Mouse (Mus musculus) right cerebral cortex, postnatal 25 days (tissue): ENCODE data around the gene Maff.

Experiments used
- DNase-seq: peaks from one replicate; pipeline ENCODE4 v3.0.0; 2022

The Maff gene

DNA sequence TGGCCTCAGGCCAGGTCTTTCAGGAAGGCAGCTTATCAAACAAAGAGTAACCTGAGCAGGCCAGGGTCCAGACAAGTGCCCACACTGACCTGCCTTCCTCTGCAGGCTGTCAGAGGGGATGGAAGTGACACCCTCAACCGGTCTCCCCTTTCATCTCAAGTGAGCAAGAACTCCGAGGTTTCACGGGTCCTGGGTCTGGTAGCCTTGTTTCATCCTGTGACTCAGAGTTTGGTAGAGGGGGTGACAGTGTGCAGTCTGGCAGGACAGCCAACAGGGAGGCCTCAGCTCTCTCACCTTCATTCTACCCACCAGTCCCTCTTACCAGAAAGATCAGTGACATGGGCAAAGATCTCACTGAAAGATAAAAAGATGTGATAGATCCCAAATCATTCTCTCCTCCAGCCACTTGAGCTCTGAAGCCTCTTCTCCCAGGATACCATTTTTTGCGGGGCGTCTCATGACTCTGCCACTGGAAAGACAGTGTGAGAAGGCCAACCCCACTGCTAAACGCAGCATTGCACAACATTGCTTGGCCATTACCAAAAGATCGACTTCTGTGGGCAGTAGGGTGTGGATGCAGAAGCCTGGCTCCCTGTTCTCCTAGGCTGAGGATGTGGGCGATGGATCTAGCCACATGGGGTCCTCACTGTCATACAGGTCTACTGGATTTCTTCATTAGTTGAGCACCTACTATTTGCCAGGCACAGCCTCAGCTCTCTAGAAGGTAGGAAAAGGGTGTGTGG, at the start of gene Maff:
Maff (plus strand) TSS at position 571 of the 743 bp plus-strand sequence.
- no peak for DNase-seq

DNA sequence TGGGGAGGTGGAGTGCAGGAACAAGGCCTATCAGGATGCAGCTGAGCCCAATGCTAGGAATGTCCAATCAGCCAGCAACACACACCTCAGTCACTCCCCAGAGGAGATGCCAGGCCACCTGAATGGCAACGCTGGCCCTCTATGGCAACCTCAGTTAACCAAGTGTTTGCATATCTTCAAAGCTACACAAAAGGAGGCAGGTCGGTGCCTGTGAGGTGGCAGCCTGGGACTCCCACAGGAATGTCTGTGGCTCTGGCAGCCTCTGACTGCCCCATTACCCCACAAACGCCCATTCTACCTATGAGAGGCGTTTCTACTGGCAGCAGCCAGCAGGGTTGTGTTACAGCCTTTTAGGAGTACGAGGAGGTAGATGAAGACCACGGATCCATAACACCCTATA, 47.9 kb upstream of the Maff start:
- DNase-seq = no peak

DNA sequence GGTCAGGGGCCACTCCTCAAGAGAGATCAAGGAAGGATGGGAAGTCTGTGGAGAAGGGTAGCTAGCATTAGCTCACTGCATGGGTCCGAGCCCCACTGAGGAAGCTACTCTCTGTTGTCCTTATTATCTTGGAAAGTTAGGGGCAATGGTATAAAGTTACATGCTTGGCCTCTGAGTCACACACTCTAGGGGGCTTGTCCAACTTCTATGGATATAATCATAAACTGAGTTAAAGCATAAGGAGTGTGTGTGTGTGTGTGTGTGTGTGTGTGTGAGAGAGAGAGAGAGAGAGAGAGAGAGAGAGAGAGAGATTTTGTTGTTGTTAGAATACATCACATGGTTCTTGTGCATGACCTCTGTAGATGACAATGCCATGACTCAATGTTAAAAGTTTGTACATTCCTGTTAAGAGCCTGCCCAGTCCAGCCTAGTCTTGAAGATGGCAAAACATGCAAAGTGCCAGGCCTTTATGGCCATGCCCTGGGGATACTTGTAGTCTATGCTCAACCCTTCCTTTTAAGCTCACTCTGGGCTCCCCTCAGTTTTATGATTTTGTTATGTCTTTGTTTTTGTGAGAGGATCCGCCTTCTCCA, 46.8 kb upstream of the Maff start:
- no peak for DNase-seq

DNA sequence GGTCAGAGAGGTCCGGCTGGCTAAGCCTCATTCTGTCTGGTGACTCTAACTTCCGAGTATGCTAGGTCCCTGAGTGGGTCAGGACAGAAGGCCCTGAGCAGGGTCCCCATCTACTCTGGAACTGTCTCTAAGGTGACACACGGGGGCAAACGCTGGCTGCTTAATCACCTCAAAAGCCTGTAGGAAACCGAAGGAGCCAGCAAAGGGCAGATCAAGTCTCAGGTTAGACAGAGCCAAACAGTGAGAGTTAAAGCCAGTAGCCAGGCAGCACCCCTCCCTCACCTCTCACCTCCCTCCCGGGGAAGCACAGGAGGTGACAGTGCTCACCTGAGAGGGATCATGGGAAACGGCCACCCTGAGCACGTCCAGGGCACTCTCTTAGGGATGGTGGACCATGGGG, 42.7 kb upstream of the Maff start:
- DNase-seq = no peak

DNA sequence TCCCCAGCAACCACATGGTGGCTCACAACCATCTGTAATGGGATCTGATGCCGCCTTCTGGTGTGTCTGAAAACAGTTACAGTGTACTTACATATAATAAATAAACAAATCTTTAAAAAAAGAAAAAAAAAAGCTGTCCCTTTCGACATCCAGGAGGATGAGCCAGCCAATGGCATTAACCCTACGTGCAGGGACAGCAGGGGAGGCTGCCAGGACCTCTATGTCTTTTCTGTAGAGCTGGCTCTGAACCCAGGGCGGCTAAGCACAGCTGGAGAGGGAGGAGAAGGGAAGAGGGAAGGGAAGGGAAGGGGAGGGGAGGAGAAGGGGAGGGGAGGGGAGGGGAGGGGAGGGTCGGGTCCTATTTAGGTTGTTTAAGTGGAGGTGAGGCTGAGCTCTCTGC, 41.6 kb upstream of the Maff start:
- no peak for DNase-seq

DNA sequence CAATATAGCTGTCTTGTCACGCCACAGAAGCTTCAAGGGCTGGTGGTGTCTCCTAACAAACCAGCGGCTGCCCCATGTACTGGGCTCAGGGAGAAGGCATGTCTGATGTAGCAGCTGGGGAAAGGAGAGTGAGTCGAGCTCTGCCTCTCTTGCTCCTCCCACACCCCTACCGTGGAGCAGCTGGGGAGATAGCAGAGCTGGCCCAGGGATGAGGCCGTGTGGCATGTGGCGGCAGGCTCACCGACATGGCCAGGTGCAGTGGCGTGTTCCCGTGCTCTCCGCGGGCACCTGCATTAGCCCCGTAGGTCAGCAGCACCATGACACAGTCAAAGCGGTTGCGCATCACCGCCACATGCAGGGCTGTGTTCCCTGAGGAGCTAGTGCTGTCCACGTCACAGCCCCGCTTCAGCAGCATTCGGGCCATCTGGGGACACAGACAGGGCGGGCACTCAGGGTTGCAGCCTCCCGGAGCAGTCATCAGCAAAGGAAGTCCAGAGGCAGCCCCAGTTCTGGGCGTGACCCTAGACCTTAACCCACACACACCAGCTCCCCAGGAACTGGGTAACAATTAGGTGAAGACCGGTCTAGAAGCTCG, 40.3 kb upstream of the Maff start:
- DNase-seq = no peak

DNA sequence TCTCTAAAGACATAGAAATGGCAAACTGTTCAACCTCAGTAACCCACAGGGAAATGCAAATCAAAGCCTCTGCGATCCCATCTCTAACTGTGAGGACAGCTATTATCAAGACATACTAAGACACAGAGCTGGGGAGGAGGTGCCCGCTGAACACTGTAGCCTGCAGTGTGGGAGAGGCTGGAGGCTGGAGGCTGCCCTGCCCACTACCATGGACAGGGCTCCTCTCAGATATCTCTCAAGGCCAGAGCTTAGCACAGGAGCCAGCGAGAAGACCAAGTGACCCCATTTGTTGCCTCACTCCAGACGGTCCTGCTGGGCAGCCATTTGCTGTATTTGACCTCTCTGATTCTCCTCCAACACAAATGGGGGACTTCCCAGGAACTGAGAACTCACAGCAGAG, 38.6 kb upstream of the Maff start:
- no peak for DNase-seq

DNA sequence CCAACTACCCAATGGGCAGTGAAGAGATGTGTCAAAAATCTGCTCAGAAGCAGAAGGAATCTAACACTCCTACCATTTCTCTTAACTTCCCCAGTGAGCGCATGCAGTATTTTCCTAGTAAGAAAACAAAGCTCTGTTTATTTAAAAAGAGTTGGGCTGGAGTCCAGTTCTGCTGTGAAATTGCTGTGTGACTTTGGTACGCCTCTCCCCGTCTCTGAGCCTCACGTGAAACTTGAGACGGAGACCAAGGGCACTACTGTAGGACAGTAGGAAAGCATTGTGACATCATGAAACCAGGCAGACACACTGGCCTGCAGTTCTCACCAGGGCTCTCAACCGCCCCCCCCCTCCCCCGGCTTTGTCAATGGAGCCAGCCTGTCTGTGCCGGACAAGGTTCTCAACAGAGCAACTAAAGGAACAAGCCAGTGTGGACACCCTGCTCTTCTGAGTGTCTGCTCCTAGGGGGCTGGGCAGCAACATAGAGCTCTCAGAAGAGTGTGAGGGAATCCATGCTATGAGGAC, 32.5 kb upstream of the Maff start:
- DNase-seq = no peak

DNA sequence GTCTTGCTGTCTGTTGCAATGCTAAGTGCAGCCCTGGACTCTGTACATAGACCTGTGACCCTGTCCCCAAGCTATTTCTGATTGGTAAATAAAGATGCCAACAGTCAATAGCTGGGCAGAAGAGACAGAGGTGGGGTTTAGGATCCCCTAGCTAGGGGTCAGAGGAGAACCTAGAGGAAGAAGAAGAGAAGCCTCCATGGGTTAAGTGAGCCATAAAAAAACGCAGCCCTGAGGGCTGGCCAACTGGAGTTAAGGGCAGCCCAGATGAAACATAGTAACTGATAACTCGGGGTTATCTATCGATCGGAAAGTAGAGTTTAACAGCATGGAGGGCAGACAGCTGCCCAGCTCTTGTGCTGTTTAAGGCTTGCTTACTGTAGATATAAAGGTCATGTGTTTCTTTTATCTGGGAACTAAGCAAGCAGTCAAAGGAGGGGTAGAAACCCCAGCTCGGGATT, 24.7 kb upstream of the Maff start:
- DNase-seq = no peak

DNA sequence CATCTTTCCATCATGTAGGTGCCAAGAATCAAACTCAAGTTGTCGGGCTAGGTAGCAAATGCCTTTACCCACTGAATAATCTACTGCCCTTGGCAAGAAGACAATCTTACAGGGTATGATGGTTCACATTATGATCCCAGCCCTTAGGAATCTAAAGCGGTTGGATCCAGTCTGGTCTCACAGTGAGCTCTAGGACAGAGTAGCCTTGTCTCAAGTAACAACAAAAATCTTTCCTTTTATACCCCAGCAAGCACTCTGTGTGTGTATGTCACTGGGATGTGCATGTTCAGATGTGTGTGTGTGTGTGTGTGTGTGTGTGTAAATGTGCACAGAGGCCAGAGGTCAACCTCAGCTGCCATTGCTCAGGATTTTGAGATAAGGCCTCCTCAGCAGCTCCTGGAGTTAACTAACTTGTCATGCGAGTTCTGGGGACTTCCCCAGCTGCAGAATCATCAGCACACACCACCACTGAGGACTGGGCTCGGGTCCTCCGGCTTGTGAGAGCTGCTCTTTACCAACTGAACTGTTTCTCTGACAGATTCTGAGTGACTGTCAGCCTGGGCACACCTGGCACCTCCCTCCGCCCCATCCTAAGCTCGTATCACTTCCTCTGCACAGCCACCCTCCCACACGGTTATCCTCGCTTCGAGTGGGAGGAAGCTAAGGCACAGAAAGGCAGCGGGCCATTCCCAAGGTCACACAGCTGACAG, 24.0 kb upstream of the Maff start:
- DNase-seq = no peak

DNA sequence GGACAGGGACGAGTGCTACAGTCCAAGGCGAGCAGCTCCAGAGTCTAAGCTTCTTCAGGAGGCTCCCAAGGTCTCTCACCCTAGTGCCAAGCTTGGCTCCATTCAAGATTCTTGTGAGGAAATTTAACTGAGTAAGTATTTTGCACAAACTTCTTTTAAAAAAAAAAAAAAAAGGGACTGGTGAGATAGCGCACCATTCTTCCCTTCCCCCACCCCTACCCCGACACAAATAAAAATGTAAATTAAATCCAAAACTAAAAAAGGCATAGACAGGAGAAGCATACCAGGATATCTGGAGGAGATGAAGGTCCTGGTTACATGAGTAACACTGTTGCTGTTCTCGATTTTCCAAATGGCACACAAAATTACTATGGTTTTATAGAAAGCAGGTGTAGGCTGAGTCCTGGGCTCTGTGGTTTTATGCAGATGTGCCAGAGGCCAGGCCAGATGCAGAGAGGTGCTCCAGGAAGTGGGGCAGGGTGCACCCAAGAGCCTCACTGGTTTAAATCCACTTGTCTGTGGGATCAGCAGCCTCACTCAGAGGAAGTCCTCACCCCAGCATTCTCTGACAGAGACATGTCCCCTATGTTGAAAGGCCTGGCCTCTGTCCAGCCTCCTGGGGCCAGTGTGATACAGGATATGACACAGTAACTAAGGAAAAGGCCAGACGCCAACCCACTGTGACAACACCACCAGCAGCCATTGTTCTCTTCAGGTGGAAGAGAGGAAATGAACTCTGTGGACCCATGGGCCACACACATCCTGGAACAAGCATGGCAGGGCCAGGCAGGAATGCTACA, 23.2 kb upstream of the Maff start:
- DNase-seq = no peak

DNA sequence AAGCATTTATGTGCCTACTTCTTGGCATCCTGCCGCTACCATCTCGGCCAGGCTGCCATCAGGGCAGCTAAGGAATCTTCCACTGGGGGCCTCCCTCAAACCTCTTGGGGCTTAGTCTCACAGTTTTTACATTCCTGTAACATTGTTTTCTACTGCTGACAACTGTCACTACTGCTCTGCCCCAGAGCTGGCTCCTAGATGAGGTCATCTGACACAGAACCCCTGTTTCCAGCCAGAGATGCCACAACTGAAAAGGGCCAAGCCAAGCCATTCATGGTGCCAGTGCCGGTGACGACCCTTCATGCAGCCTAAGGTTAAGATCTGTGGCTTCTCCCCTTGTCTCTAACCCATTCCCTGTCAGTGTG, 22.6 kb upstream of the Maff start:
- DNase-seq = no peak

DNA sequence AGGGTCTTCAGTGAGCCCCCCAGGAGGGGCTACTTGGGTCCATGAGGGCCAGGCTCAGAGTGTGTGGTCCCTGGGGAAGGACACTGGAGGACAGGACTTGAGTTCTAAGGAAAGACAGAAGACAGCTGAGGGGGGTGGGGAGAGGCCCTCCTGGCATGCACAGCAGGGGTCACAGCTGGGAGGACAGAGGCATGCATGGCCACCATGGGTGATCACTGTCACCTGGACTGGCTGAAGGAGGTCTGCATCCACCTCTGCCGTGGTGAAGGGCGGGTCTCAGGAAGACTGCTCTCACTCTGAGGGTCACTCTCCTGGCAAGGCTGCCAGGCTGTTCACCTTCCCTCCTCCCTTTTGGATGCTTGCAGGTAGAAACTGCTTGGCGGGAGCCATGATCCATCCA, 22.0 kb upstream of the Maff start:
- DNase-seq = no peak

DNA sequence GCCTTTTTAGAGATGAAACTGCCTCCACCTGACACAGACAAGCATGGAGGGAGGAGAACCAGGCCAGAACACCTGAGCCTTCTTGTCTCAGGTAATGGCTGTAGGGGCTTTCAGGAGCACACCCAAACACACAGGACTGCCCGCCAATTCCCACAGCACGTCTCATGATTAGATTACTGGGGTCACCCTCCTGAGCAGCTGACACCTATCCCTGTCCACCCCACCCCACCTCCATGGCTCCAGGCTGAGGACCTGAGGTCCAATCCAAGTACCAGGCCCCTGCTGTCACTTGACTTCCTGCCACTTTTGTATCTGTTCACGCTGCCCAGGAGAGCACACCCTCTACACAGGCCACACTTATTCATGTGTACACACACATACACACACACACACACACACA, 20.7 kb upstream of the Maff start:
- no peak for DNase-seq

DNA sequence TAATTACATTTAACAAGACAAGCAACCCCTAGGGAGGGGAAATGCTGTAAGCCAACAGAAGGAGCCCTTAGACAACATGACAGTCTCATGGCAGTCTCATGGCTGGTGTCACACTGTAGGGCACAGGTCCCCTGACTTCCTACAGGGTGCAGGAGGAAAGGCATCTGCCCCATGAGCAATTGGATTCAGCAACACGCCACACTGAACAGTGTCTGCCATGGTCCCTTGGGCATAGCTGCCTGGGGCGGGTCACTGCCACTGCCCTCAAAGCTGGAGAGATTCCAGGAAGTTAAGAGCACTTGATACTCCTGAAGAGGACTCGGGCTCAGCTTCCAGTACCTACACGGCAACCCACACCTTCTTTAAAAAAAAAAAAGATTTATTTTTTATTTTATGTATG, 20.2 kb upstream of the Maff start:
- no peak for DNase-seq

DNA sequence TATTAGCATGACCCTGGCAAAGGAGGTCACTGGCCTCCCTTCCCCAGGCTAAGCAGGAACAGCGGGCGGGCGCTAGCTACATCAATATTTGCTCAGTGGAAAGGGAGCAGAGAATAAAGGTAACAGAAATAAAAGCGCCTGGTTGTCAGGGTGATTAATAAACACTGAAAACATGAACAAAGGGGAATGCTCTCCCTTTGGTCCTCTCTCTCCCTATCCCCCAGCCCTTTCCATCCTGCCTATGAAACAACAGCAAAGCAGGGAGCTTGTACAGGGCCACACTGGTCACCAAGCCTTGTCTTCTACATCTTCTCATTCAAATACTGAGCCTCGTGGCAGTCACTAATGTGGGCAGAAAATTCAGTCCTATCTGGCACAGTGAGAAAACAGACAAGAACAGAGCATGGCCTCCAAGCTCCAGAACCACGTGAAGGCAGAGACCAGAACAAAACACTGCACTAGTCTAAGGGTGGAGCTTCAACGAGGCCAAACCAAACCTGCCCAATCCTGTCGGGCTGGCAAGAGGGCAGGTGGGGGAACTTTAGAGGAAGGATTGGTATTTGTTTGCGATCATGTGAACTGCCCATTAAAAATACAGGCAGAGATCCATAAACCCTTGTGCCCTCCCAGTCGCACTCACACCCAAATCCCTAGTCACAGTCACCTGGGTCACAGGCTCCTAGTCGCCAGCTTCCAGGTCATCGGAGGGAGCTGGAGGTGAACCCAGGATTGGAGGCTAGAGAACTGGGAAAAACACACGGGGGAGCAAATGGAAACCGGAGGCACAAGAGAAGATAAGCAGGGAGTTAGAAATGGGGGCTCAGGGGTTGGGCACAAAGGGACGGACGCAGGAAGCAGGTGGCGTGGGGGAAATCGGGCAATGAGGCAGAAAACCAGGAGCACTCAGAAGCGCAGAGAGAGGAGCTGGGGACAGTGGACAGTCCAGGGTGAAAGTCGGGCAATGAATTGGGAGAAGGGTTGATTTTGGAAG, 19.2 kb upstream of the Maff start:
- peak; percentile 23 for DNase-seq

DNA sequence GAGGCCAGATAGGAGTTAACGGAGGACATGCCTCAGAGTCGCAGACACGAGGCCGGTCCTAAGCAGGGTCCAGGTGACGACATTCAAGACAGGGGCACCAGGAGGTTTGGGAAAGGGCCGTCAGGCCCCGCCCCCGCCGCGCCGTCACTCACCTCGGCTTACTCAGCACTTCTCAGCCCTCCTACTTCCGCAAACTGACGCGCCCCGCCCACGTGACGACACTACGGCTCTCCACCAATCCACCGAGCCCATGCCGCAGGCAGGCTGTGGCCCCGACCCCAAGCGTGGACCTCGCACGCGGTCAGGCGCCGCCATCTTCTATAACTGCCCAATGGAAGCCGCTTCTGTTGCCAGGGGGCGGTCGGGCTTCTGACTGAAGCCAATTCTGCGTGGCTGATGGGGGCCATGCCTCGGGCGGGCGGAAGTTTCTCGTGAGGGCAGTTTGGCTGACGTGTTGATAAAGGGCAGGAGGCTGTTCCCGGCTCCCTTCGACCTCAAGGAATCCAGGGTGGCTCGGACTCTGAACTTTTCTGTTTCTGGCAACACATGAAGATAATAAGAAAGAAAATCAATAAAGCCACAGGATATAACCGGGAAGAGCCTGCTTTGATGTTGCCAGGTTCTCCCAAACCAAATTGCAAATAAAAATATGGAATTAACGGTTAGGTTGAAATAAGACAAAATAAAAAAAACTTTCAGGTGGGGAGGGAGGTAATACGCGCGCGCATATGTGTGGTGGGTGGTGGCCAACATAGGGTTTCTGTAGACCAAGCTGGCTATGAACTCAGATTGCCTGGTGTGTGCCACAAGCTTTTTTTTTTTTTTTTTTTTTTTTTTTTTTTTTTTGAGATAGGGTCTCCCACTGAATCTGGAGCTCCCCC, 18.1 kb upstream of the Maff start, which contains the start of gene Pla2g6:
Pla2g6 (minus strand) TSS at position 333 of the 881 bp plus-strand sequence.
- DNase-seq = peak; percentile 97

DNA sequence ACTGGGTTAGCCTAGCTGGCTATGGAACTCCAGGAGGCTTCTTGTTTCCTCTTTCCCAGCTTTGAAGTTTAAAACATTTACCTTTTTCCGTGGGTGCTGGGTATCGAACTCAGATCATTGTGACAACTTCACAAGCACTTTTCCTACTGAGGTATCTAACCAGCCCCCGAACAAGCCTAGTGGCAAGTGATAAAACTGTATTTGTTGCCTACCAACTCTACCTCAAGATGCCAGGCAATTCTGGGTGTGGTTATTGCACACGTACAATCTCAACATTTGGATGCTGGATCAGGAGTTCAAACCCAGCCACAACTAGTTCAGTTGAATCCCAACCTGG, 17.5 kb upstream of the Maff start:
- DNase-seq = no peak

DNA sequence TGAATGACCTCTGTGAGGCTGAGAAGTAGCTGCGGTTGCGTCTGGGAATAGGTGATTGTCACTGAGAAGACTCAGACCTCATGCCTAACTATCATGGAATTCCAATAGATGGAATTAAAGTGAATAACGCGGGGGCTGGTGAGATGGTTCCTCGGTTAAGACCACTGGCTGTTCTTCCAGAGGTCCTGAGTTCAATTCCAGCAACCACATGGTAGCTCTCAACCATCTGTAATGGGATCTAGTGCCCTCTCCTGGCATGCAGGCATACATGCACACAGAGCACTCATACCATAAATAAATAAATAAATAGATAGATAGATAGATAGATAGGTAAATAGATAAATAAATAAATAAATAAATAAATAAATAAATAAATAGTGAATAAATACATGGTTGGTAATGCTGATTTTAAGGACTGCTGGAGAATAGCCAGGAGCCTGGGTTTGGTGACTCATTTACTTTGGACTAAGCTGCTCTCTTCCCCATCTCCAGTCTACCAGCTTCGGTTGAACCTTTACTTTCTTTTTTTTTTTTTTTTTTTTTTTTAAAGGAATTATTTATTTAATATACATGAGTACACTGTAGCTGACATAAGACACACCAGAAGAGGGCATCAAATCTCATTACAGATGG, 17.0 kb upstream of the Maff start:
- no peak for DNase-seq

DNA sequence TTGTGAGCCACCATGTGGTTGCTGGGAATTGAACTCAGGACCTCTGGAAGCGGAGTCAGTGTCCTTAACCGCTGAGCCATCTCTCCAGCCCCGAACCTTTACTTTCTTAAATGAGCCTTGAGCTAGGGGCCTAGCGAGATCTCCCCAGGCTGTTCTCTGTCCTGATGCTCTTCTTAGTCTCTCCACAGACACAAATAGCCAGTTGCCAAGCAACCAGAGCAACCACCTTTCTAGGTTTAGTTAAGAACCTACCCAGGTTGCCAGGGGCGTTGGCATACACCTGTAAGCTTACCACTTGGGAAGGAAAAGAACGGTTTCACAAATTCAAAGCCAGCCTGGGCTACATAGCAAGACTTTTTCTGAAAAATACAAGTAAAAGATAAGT, 16.4 kb upstream of the Maff start:
- no peak for DNase-seq
